Mouse (Mus musculus) limb, embryonic 14.5 days (tissue): Measurements from ENCODE around the gene Dnah17. TPM values are rescaled to one million over a fixed set of nuclear protein-coding genes. Genes with fewer than 3 reads are reported as not detected.

Source experiments
- ATAC-seq: fragments of 200-750 bp; cut with Nextera tagmentation; 2 replicates; pipeline ENCODE4 v1.8.0; 2017; ENCODE audit warnings: low read depth, moderate number of reproducible peaks, moderate TSS enrichment; ENCODE audit not compliant: low FRiP score
- DNase-seq: peaks from one replicate; pipeline ENCODE4 v3.0.0-alpha.2; 2015; ENCODE audit warnings: low spot score
- H3K27ac ChIP-seq: fragments of 300-500 bp; sonication (generic); replicated peaks from 2 replicates; pipeline ENCODE4 v1.5.1; 2014; ENCODE audit warnings: low read depth, mild to moderate bottlenecking, low read length, moderate library complexity, mixed read lengths
- H3K27me3 ChIP-seq: fragments of 300-500 bp; sonication (generic); 2 replicates; pipeline ENCODE4 v1.6.1; 2014; ENCODE audit warnings: low read length, mixed read lengths; ENCODE audit not compliant: control insufficient read depth, insufficient read depth
- H3K36me3 ChIP-seq: fragments of 300-500 bp; sonication (generic); 2 replicates; pipeline ENCODE4 v1.6.1; 2014; ENCODE audit warnings: mild to moderate bottlenecking, low read length, moderate library complexity, mixed read lengths; ENCODE audit not compliant: control insufficient read depth, insufficient read depth
- H3K4me1 ChIP-seq: fragments of 300-500 bp; sonication (generic); 2 replicates; pipeline ENCODE4 v1.6.1; 2014; ENCODE audit warnings: antibody characterized with exemption, low read length, mixed read lengths; ENCODE audit not compliant: control insufficient read depth, insufficient read depth
- H3K4me2 ChIP-seq: fragments of 300-500 bp; sonication (generic); replicated peaks from 2 replicates; pipeline ENCODE4 v1.6.1; 2014; ENCODE audit warnings: low read depth, mild to moderate bottlenecking, low read length, moderate library complexity; ENCODE audit not compliant: severe bottlenecking
- H3K4me3 ChIP-seq: fragments of 300-500 bp; sonication (generic); replicated peaks from 2 replicates; pipeline ENCODE4 v1.5.1; 2014; ENCODE audit warnings: low read length
- H3K9ac ChIP-seq: fragments of 300-500 bp; sonication (generic); 2 replicates; pipeline ENCODE4 v1.6.1; 2014; ENCODE audit warnings: mild to moderate bottlenecking, low read depth, low read length, moderate library complexity; ENCODE audit not compliant: severe bottlenecking
- H3K9me3 ChIP-seq: fragments of 300-500 bp; sonication (generic); 2 replicates; pipeline ENCODE4 v1.6.1; 2016; ENCODE audit warnings: low read length; ENCODE audit not compliant: control insufficient read depth
- POLR2A ChIP-seq: fragments of 200-500 bp; IDR thresholded peaks from 2 replicates; pipeline ENCODE4 v1.8.0; 2012; ENCODE audit warnings: inconsistent platforms, mild to moderate bottlenecking, moderate library complexity, borderline replicate concordance; ENCODE audit not compliant: insufficient read depth, insufficient read length; ENCODE audit errors: extremely low read depth
- WGBS: fragments of 180-500 bp; shearing (Covaris S2); extraction: QIAGEN DNeasy Blood & Tissue Kit; methylation state at CpG from one replicate; pipeline ENCODE4 v1.1.7; 2014; 5-methylcytosine and 5-hydroxymethylcytosine counted together
- microRNA-seq: library from miRNA; unstranded; fragments of <30 nt; microRNA quantifications from one replicate; pipeline ENCODE4, GENCODE M21; 2016
- polyA plus RNA-seq, 2 experiments: library from polyadenylated mRNA; depleted of rRNA in 1 of 2; stranded (reverse) in 1 of 2; unstranded in 1 of 2; fragments of >200 nt; fragmentation: Nextera tagmentation in 1 of 2; extraction: Ambion mirVana in 1 of 2; gene quantifications; 2 replicates each; pipeline versions ENCODE4 v1.2.1 to v1.2.3; 2012 to 2014

The Dnah17 gene
- polyA plus RNA-seq, 2 experiments, result 0.10 to 0.11 TPM

DNA sequence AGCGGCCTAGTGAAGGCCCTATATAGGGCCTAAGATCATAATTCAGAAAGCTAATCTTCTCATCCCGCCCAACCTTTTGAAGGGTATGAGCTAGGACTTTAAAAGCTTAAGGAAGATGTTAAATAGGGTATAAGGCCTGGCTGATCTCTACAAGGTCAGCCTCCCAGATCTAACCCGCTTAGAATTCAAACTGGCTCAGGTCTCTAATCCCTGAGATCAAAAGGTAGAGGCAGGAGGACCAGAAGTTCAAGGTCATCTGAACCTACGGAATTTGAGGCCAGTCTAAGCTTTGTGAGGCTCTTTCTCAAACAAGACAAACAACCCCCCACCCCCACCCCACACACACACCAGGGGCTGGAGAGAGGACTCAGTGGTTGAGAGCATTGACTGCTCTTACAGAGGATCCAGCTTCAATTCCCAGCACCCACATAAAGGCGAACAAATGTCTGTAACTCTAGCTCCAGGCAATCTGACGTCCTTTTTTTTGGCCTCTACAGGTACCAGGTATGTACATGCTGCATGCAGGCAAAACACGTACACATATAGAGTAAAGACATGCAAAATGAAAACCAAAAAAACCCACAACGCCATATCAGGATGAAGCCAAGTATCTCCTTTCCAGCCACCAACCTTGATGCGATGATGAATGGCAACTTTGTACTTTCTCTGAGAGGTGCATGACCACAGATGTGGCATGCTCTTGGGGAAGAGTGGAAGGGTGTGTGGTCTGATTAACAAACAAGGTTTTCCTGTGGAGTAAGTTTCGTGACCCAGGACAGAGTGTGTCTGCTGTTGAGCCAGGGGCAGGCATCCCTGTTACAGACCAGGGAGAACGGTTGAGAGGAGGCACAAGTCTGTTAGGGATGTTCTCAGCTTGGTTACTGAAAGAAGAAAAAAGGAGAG, 157.5 kb downstream of the Dnah17 start:
- 65% methylated on average over 11 of the region's 11 CpGs for WGBS
- H3K27ac ChIP-seq, result no peak overlapping the region
- peaks cover 23% of the 10 kb centered on the region for H3K4me1 ChIP-seq
- H3K27me3 ChIP-seq, result no peaks in the 10 kb centered on the region
- H3K36me3 ChIP-seq, result no peaks in the 10 kb centered on the region
- TF ChIP-seq POLR2A, result no peak
- no peaks in the 10 kb centered on the region for H3K9me3 ChIP-seq
- H3K4me2 ChIP-seq, result no peak overlapping the region
- no peak overlapping the region for H3K4me3 ChIP-seq
- no peak for DNase-seq
- no peak overlapping the region for H3K9ac ChIP-seq
- ATAC-seq, result no peak

Small RNAs within 50 kb of the gene (microRNA-seq; reads per million reads assigned to microRNA genes)
- gene Mir6933, result not detected

Other genes starting within 250 kb of the Dnah17 start
- gene Socs3, start 160.6 kb downstream of the Dnah17 start, polyA plus RNA-seq (2012; rRNA removed), result 18.4 and 21.3 TPM in 2 replicates
- 6.4 and 8.6 TPM in 2 replicates for gene Socs3, start 160.6 kb downstream of the Dnah17 start, polyA plus RNA-seq (2014; fragmentation: Nextera tagmentation; extraction: Ambion mirVana)
- 36.2 and 41.7 TPM in 2 replicates for gene Pgs1, start 144.3 kb downstream of the Dnah17 start, polyA plus RNA-seq (2012; rRNA removed)
- gene Pgs1, start 144.3 kb downstream of the Dnah17 start, polyA plus RNA-seq (2014; fragmentation: Nextera tagmentation; extraction: Ambion mirVana), result 30.5 and 35.9 TPM in 2 replicates
- gene Cyth1, start 118.0 kb upstream of the Dnah17 start, polyA plus RNA-seq (2012; rRNA removed), result 22.3 and 22.4 TPM in 2 replicates
- 13.1 and 13.5 TPM in 2 replicates for gene Cyth1, start 118.0 kb upstream of the Dnah17 start, polyA plus RNA-seq (2014; fragmentation: Nextera tagmentation; extraction: Ambion mirVana)
- gene Usp36, start 159.6 kb upstream of the Dnah17 start, polyA plus RNA-seq (2012; rRNA removed), result 24.3 and 29.7 TPM in 2 replicates
- gene Usp36, start 159.6 kb upstream of the Dnah17 start, polyA plus RNA-seq (2014; fragmentation: Nextera tagmentation; extraction: Ambion mirVana), result 17.7 and 19.5 TPM in 2 replicates
- 0.69 and 0.85 TPM in 2 replicates for gene Cep295nl, start 211.9 kb upstream of the Dnah17 start, polyA plus RNA-seq (2012; rRNA removed)
- gene Cep295nl, start 211.9 kb upstream of the Dnah17 start, polyA plus RNA-seq (2014; fragmentation: Nextera tagmentation; extraction: Ambion mirVana), result 1.3 and 1.6 TPM in 2 replicates
- 175 and 202 TPM in 2 replicates for gene Timp2, start 225.1 kb upstream of the Dnah17 start, polyA plus RNA-seq (2012; rRNA removed)
- 202 and 223 TPM in 2 replicates for gene Timp2, start 225.1 kb upstream of the Dnah17 start, polyA plus RNA-seq (2014; fragmentation: Nextera tagmentation; extraction: Ambion mirVana)